Mouse (Mus musculus): ENCODE measurements around the gene Gm44579.

The Gm44579 gene

GRCm38 (mm10) chr15:98220877-98221276 is at the start of gene Gm44579, which contains the start of gene Olfr287:
TSS of gene Gm44579 (minus strand) at chr15:98220977.
TSS of gene Olfr287 (minus strand) at chr15:98221056.
- DNase-seq (ENCODE audit: low spot score in 2 of 2) = no peak

GRCm38 (mm10) chr15:98257776-98258175 is 37.0 kb upstream of the Gm44579 start:
- DNase-seq (ENCODE audit: low spot score in 2 of 2) = no peak

- no peak for DNase-seq (ENCODE audit: low spot score in 2 of 2)
Measured at GRCm38 (mm10) chr15:98257193-98257592, 36.4 kb upstream of the Gm44579 start, which contains the start of gene H1fnt. TSS of gene H1fnt (minus strand) at chr15:98257293.

GRCm38 (mm10) chr15:98256271-98256670 is 35.5 kb upstream of the Gm44579 start:
- DNase-seq (ENCODE audit: low spot score in 2 of 2) = no peak

- no peak for DNase-seq (ENCODE audit: low spot score in 2 of 2)
Measured at GRCm38 (mm10) chr15:98235442-98235841, 14.7 kb upstream of the Gm44579 start.

- no peak for DNase-seq (ENCODE audit: low spot score in 2 of 2)
Measured at GRCm38 (mm10) chr15:98234350-98234749, 13.6 kb upstream of the Gm44579 start, which contains the start of gene Olfr286. TSS of gene Olfr286 (minus strand) at chr15:98234450.

GRCm38 (mm10) chr15:98226096-98226495 is 5.3 kb upstream of the Gm44579 start:
- DNase-seq (ENCODE audit: low spot score in 2 of 2) = no peak

- no peak for DNase-seq (ENCODE audit: low spot score in 2 of 2)
Measured at GRCm38 (mm10) chr15:98225610-98226009, 4.8 kb upstream of the Gm44579 start.

- no peak for DNase-seq (ENCODE audit: low spot score in 2 of 2)
Measured at GRCm38 (mm10) chr15:98222377-98222776, 1.6 kb upstream of the Gm44579 start.

- no peak for DNase-seq (ENCODE audit: low spot score in 2 of 2)
Measured at GRCm38 (mm10) chr15:98214130-98214529, 6.6 kb downstream of the Gm44579 start.

GRCm38 (mm10) chr15:98213336-98213870 is 7.4 kb downstream of the Gm44579 start:
- no peak for DNase-seq (ENCODE audit: low spot score in 2 of 2)

- no peak for DNase-seq (ENCODE audit: low spot score in 2 of 2)
Measured at GRCm38 (mm10) chr15:98209676-98210075, 11.1 kb downstream of the Gm44579 start.

- no peak for DNase-seq (ENCODE audit: low spot score in 2 of 2)
Measured at GRCm38 (mm10) chr15:98195442-98195841, 25.3 kb downstream of the Gm44579 start, which contains the start of gene Olfr288. TSS of gene Olfr288 (minus strand) at chr15:98195542.

- no peak for DNase-seq (ENCODE audit: low spot score in 2 of 2)
Measured at GRCm38 (mm10) chr15:98184456-98184855, 36.3 kb downstream of the Gm44579 start.

GRCm38 (mm10) chr15:98181856-98182570 is 38.8 kb downstream of the Gm44579 start:
- no peak for DNase-seq (ENCODE audit: low spot score in 2 of 2)

- DNase-seq (ENCODE audit: low spot score in 2 of 2) = peak; percentile 93 to 94
Measured at GRCm38 (mm10) chr15:98181132-98181711, 39.6 kb downstream of the Gm44579 start.

GRCm38 (mm10) chr15:98180567-98181131 is 40.1 kb downstream of the Gm44579 start:
- DNase-seq (ENCODE audit: low spot score in 2 of 2) = no peak

- DNase-seq (ENCODE audit: low spot score in 2 of 2) = no peak
Measured at GRCm38 (mm10) chr15:98177320-98177719, 43.5 kb downstream of the Gm44579 start.

- no peak for DNase-seq (ENCODE audit: low spot score in 2 of 2)
Measured at GRCm38 (mm10) chr15:98173821-98174220, 47.0 kb downstream of the Gm44579 start.

- DNase-seq (ENCODE audit: low spot score in 2 of 2) = no peak
Measured at GRCm38 (mm10) chr15:98172113-98172512, 48.7 kb downstream of the Gm44579 start.

GRCm38 (mm10) chr15:98170917-98171316 is 49.9 kb downstream of the Gm44579 start:
- no peak for DNase-seq (ENCODE audit: low spot score in 2 of 2)

- DNase-seq (ENCODE audit: low spot score in 2 of 2) = no peak
Measured at GRCm38 (mm10) chr15:98170365-98170764, 50.4 kb downstream of the Gm44579 start.

GRCm38 (mm10) chr15:98168622-98169004 is 52.2 kb downstream of the Gm44579 start:
- DNase-seq (ENCODE audit: low spot score in 2 of 2) = no peak
